Mouse (Mus musculus) MEL (cell line): ENCODE measurements around the gene Krt15. TPM values are rescaled to one million over a fixed set of nuclear protein-coding genes. Genes with fewer than 3 reads are reported as not detected.

ENCODE experiments used
- DNase-seq: peaks from one replicate; pipeline ENCODE4 v3.0.0; 2011; ENCODE audit warnings: low read depth, low spot score
- H3K27ac ChIP-seq: 2 replicates; pipeline ENCODE4 v1.5.1; 2012; ENCODE audit warnings: low read depth, mild to moderate bottlenecking, control low read depth, low read length, moderate library complexity; ENCODE audit not compliant: control insufficient read depth
- H3K27me3 ChIP-seq, 2 experiments: fragments of 150-350 bp in 1 of 2; sonication (generic) in 1 of 2; 2 replicates each; pipeline ENCODE4 v1.6.1; 2012; ENCODE audit warnings: low read length in 2 of 2, mild to moderate bottlenecking in 2 of 2, improper control_type of control experiment in 1 of 2, moderate library complexity in 1 of 2; ENCODE audit not compliant: insufficient read depth in 2 of 2, control insufficient read depth in 1 of 2
- H3K36me3 ChIP-seq, 2 experiments: 2 replicates each; pipeline ENCODE4 v1.6.1; 2012 to 2014; ENCODE audit warnings: low read length in 2 of 2, improper control_type of control experiment in 1 of 2, inconsistent platforms in 1 of 2, mild to moderate bottlenecking in 1 of 2; ENCODE audit not compliant: insufficient read depth in 2 of 2, control insufficient read depth in 1 of 2
- H3K4me1 ChIP-seq, 2 experiments: fragments of 150-350 bp in 1 of 2; sonication (generic) in 1 of 2; 2 replicates each; pipeline ENCODE4 v1.6.1; 2012; ENCODE audit warnings: low read length in 2 of 2, improper control_type of control experiment in 1 of 2, mild to moderate bottlenecking in 1 of 2; ENCODE audit not compliant: insufficient read depth in 2 of 2, control insufficient read depth in 1 of 2
- H3K4me3 ChIP-seq, 2 experiments: fragments of 150-350 bp in 1 of 2; sonication (generic) in 1 of 2; 2 replicates each; pipeline ENCODE4 v1.5.1; 2012; ENCODE audit warnings: low read depth in 2 of 2, low read length in 2 of 2, mild to moderate bottlenecking in 2 of 2, moderate library complexity in 2 of 2, control low read depth in 1 of 2, improper control_type of control experiment in 1 of 2; ENCODE audit not compliant: control insufficient read depth in 1 of 2, insufficient read depth in 1 of 2
- H3K79me2 ChIP-seq: 2 replicates; pipeline ENCODE4 v1.6.1; 2012; ENCODE audit warnings: mild to moderate bottlenecking, low read length, moderate library complexity; ENCODE audit not compliant: control insufficient read depth, poor library complexity, insufficient read depth
- H3K9ac ChIP-seq: 2 replicates; pipeline ENCODE4 v1.6.1; 2012; ENCODE audit warnings: low read depth, mild to moderate bottlenecking, control low read depth, low read length, moderate library complexity; ENCODE audit not compliant: control insufficient read depth, poor library complexity, severe bottlenecking
- H3K9me3 ChIP-seq: fragments of 150-350 bp; sonication (generic); replicated peaks from 2 replicates; pipeline ENCODE4 v1.6.1; 2012; ENCODE audit warnings: mild to moderate bottlenecking, low read length, improper control_type of control experiment, moderate library complexity; ENCODE audit not compliant: insufficient read depth
- CHD1 ChIP-seq: IDR thresholded peaks from 2 replicates; pipeline ENCODE4 v1.6.1; 2012; ENCODE audit warnings: low read depth, mild to moderate bottlenecking, inconsistent platforms, low read length, improper control_type of control experiment
- CTCF ChIP-seq, 3 experiments: IDR thresholded peaks in 2 of 3; conservative IDR thresholded peaks in 1 of 3; 2 replicates each; pipeline ENCODE4 v1.5.1; 2011 to 2012; ENCODE audit warnings: low read length in 3 of 3, low read depth in 2 of 3, mild to moderate bottlenecking in 2 of 3, improper control_type of control experiment in 1 of 3, inconsistent platforms in 1 of 3, mixed read lengths in 1 of 3, moderate library complexity in 1 of 3; ENCODE audit not compliant: control insufficient read depth in 1 of 3, insufficient read depth in 1 of 3, poor library complexity in 1 of 3, severe bottlenecking in 1 of 3
- E2F4 ChIP-seq: IDR thresholded peaks from 2 replicates; pipeline ENCODE4 v1.6.1; 2011; ENCODE audit warnings: low read depth, low read length, improper control_type of control experiment, borderline replicate concordance
- ELF1 ChIP-seq: IDR thresholded peaks from 2 replicates; pipeline ENCODE4 v1.6.1; 2014; ENCODE audit warnings: low read depth, mild to moderate bottlenecking, inconsistent platforms, low read length, improper control_type of control experiment, moderate library complexity
- ETS1 ChIP-seq: IDR thresholded peaks from 2 replicates; pipeline ENCODE4 v1.6.1; 2012; ENCODE audit warnings: low read depth, mild to moderate bottlenecking, inconsistent platforms, low read length, improper control_type of control experiment, moderate library complexity
- GABPA ChIP-seq: IDR thresholded peaks from 2 replicates; pipeline ENCODE4 v1.6.1; 2012; ENCODE audit warnings: low read depth, mild to moderate bottlenecking, inconsistent platforms, low read length, improper control_type of control experiment, moderate library complexity
- JUND ChIP-seq: IDR thresholded peaks from 2 replicates; pipeline ENCODE4 v1.6.1; 2011; ENCODE audit warnings: low read depth, mild to moderate bottlenecking, improper control_type of control experiment, low read length
- MAFK ChIP-seq: IDR thresholded peaks from 2 replicates; pipeline ENCODE4 v1.6.1; 2011; ENCODE audit warnings: low read depth, mild to moderate bottlenecking, low read length, improper control_type of control experiment, borderline replicate concordance
- MAX ChIP-seq: IDR thresholded peaks from 2 replicates; pipeline ENCODE4 v1.6.1; 2011; ENCODE audit warnings: low read length, improper control_type of control experiment
- MEF2A ChIP-seq: IDR thresholded peaks from 2 replicates; pipeline ENCODE4 v1.6.1; 2014; ENCODE audit warnings: low read depth, mild to moderate bottlenecking, inconsistent platforms, low read length, improper control_type of control experiment; ENCODE audit not compliant: poor library complexity, insufficient replicate concordance, severe bottlenecking; ENCODE audit errors: extremely low read depth
- MXI1 ChIP-seq: IDR thresholded peaks from 2 replicates; pipeline ENCODE4 v1.6.1; 2011; ENCODE audit warnings: mild to moderate bottlenecking, low read depth, low read length, improper control_type of control experiment
- POLR2A ChIP-seq, 2 experiments: IDR thresholded peaks; 2 replicates each; pipeline ENCODE4 v1.6.1; 2011 to 2012; ENCODE audit warnings: low read length in 2 of 2, mild to moderate bottlenecking in 2 of 2, control low read depth in 1 of 2, improper control_type of control experiment in 1 of 2, low read depth in 1 of 2, moderate library complexity in 1 of 2; ENCODE audit not compliant: control insufficient read depth in 1 of 2, insufficient read depth in 1 of 2, poor library complexity in 1 of 2
- RAD21 ChIP-seq: IDR thresholded peaks from 2 replicates; pipeline ENCODE4 v1.6.1; 2011; ENCODE audit warnings: mild to moderate bottlenecking, low read depth, low read length, improper control_type of control experiment
- SIN3A ChIP-seq: IDR thresholded peaks from 2 replicates; pipeline ENCODE4 v1.6.1; 2012; ENCODE audit warnings: low read length, improper control_type of control experiment, inconsistent platforms
- SMC3 ChIP-seq: IDR thresholded peaks from 2 replicates; pipeline ENCODE4 v1.6.1; 2011; ENCODE audit warnings: low read depth, low read length, improper control_type of control experiment
- TAL1 ChIP-seq: IDR thresholded peaks from 2 replicates; pipeline ENCODE4 v1.6.1; 2012; ENCODE audit warnings: mild to moderate bottlenecking, inconsistent platforms, low read length, moderate library complexity, mixed read lengths
- TCF12 ChIP-seq: IDR thresholded peaks from 2 replicates; pipeline ENCODE4 v1.6.1; 2014; ENCODE audit warnings: low read depth, mild to moderate bottlenecking, inconsistent platforms, low read length, improper control_type of control experiment, moderate library complexity
- USF2 ChIP-seq, 2 experiments: IDR thresholded peaks; 2 replicates each; pipeline ENCODE4 v1.6.1; 2011 to 2012; ENCODE audit warnings: improper control_type of control experiment in 2 of 2, low read length in 2 of 2, borderline replicate concordance in 1 of 2, inconsistent platforms in 1 of 2, low read depth in 1 of 2, mild to moderate bottlenecking in 1 of 2; ENCODE audit not compliant: insufficient read depth in 1 of 2
- polyA plus RNA-seq, 2 experiments: library from polyadenylated mRNA; stranded (reverse) in 1 of 2; unstranded in 1 of 2; fragments of >175 nt in 1 of 2; fragments of >200 nt in 1 of 2; gene quantifications; 2 replicates each; pipeline versions ENCODE4 v1.2.1 to v1.2.4; 2012; ENCODE audit warnings: low replicate concordance in 2 of 2, low read depth in 1 of 2; ENCODE audit not compliant: insufficient read length in 2 of 2, insufficient read depth in 1 of 2, missing spikeins in 1 of 2
- total RNA-seq: library from RNA; depleted of rRNA; stranded (reverse); fragments of 300-350 nt; gene quantifications from 2 replicates; pipeline ENCODE4 v1.2.3, GENCODE M21; 2012

The Krt15 gene
- total and polyA plus RNA-seq, 3 experiments = not detected

GRCm38 (mm10) chr11:100138809-100139208 lies 3.1 kb upstream of the Krt15 start:
- no peak for DNase-seq
- Histone ChIP-seq H3K27ac (no peak overlapping the region), H3K4me1 (no peaks in the 10 kb centered on the region), H3K4me3 (no peak overlapping the region), H3K79me2 (no peaks in the 10 kb centered on the region), H3K9me3 (no peaks in the 10 kb centered on the region), H3K36me3 (no peaks in the 10 kb centered on the region), H3K9ac (no peak overlapping the region), H3K27me3 (no peaks in the 10 kb centered on the region)
- TF ChIP-seq USF2 (IDR thresholded peaks at IDR 0.05; ENCODE audit: borderline replicate concordance in 1 of 2, insufficient read depth in 1 of 2, low read depth in 1 of 2, low read length in 2 of 2) (no peak), POLR2A (IDR thresholded peaks at IDR 0.05; ENCODE audit: control insufficient read depth in 1 of 2, insufficient read depth in 1 of 2, low read depth in 1 of 2, low read length in 2 of 2, poor library complexity in 1 of 2) (no peak), ETS1 (no peak), SIN3A (no peak), ELF1 (no peak), TAL1 (no peak)

- H3K27ac ChIP-seq = no peak overlapping the region
- no peaks in the 10 kb centered on the region for H3K4me1 ChIP-seq
- no peaks in the 10 kb centered on the region for H3K36me3 ChIP-seq
- TF ChIP-seq GABPA (no peak), MXI1 (no peak), E2F4 (no peak), MAFK (no peak), JUND (no peak), ETS1 (no peak), RAD21 (no peak), CTCF (IDR thresholded peaks at IDR 0.05 in 2 of 3, conservative IDR thresholded peaks at IDR 0.05 in 1 of 3; ENCODE audit: control insufficient read depth in 1 of 3, insufficient read depth in 1 of 3, low read depth in 2 of 3, low read length in 3 of 3, poor library complexity in 1 of 3, severe bottlenecking in 1 of 3) (no peak), MAX (no peak), USF2 (IDR thresholded peaks at IDR 0.05; ENCODE audit: borderline replicate concordance in 1 of 2, insufficient read depth in 1 of 2, low read depth in 1 of 2, low read length in 2 of 2) (no peak), MEF2A (no peak)
- no peaks in the 10 kb centered on the region for H3K27me3 ChIP-seq
- no peaks in the 10 kb centered on the region for H3K9me3 ChIP-seq
- no peak overlapping the region for H3K9ac ChIP-seq
- DNase-seq = no peak
- no peak overlapping the region for H3K4me3 ChIP-seq
- no peaks in the 10 kb centered on the region for H3K79me2 ChIP-seq
These were observed 2.0 kb upstream of the Krt15 start for GRCm38 (mm10) chr11:100137693-100138092.

DNA sequence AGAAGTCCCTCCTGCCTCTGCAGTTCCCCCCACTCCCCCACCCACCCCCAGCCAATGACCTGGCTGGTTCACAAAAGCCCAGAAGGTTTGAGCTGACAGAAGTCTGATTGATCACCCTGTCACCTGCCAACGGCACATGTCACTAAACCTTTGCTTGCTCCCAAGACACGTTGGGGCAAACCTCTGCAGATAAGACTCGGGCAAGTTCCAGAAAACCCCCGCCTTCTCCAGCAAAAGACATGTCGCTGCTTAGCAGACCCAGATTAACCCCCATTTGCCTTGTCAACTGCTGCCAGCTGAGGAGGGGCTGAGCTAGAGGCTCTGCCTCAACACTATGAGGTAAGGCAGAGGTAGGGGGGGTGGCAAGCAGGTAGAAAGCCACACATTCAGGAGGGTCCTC lies 831 bp upstream of the Krt15 start:
- H3K36me3 ChIP-seq = no peaks in the 10 kb centered on the region
- H3K27ac ChIP-seq = no peak overlapping the region
- no peak overlapping the region for H3K9ac ChIP-seq
- TF ChIP-seq SMC3 (no peak), TCF12 (no peak), CHD1 (no peak), MAX (no peak)
- TF ChIP-seq, all 39 proteins: peak for 0
- no peaks in the 10 kb centered on the region for H3K9me3 ChIP-seq
- H3K79me2 ChIP-seq = no peaks in the 10 kb centered on the region
- H3K27me3 ChIP-seq = no peaks in the 10 kb centered on the region
- H3K4me3 ChIP-seq = no peak overlapping the region
- no peak for DNase-seq
- no peaks in the 10 kb centered on the region for H3K4me1 ChIP-seq
